Mouse (Mus musculus): ENCODE measurements around the gene Vti1a.

GRCm38 (mm10) chr19:55620411-55621008, 304.4 kb downstream of the Vti1a start:
- TF ChIP-seq CTCF (IDR thresholded peaks at IDR 0.05; ENCODE audit: insufficient read depth, low read depth, low read length) (no peak), POLR2A (IDR thresholded peaks at IDR 0.05; ENCODE audit: insufficient read depth, low read depth, low read length) (no peak)

Data from olfactory bulb, adult 2 months (tissue).